Mouse (Mus musculus) forebrain, postnatal 0 days (tissue): ENCODE data around the gene Kdelc2. TPM values are rescaled to one million over a fixed set of nuclear protein-coding genes. Genes with fewer than 3 reads are reported as not detected.

Source experiments
- ATAC-seq: fragments of 200-750 bp; cut with Nextera tagmentation; 2 replicates; pipeline ENCODE4 v1.8.0; 2017; ENCODE audit warnings: mild to moderate bottlenecking, moderate library complexity
- DNase-seq: peaks from one replicate; pipeline ENCODE4 v3.0.0-alpha.2; 2015
- H3K27ac ChIP-seq: fragments of 300-500 bp; sonication (generic); 2 replicates; pipeline ENCODE4 v1.5.1; 2014; ENCODE audit warnings: low read depth, mild to moderate bottlenecking, antibody characterized with exemption, low read length, moderate library complexity, mixed read lengths
- H3K27me3 ChIP-seq: fragments of 300-500 bp; sonication (generic); 2 replicates; pipeline ENCODE4 v1.6.1; 2014; ENCODE audit warnings: mild to moderate bottlenecking, low read length, mixed read lengths; ENCODE audit not compliant: insufficient read depth
- H3K36me3 ChIP-seq: fragments of 300-500 bp; sonication (generic); 2 replicates; pipeline ENCODE4 v1.6.1; 2014; ENCODE audit warnings: mild to moderate bottlenecking, moderate library complexity; ENCODE audit not compliant: insufficient read depth
- H3K4me1 ChIP-seq: fragments of 300-500 bp; sonication (generic); 2 replicates; pipeline ENCODE4 v1.6.1; 2014; ENCODE audit warnings: antibody characterized with exemption; ENCODE audit not compliant: insufficient read depth
- H3K4me2 ChIP-seq: fragments of 300-500 bp; sonication (generic); 2 replicates; pipeline ENCODE4 v1.6.1; 2014; ENCODE audit warnings: low read depth, mild to moderate bottlenecking, moderate library complexity
- H3K4me3 ChIP-seq: fragments of 300-500 bp; sonication (generic); 2 replicates; pipeline ENCODE4 v1.5.1; 2014; ENCODE audit warnings: low read depth, low read length, mixed read lengths
- H3K9ac ChIP-seq: fragments of 300-500 bp; sonication (generic); 2 replicates; pipeline ENCODE4 v1.6.1; 2014; ENCODE audit warnings: mild to moderate bottlenecking
- H3K9me3 ChIP-seq: fragments of 300-500 bp; sonication (generic); 2 replicates; pipeline ENCODE4 v1.6.1; 2016; ENCODE audit warnings: low read length
- CTCF ChIP-seq: sonication (generic); IDR thresholded peaks from 2 replicates; pipeline ENCODE4 v1.5.1; 2016; ENCODE audit warnings: antibody characterized with exemption, control low read depth, low read depth
- WGBS: fragments of 180-500 bp; shearing (Covaris S2); extraction: QIAGEN DNeasy Blood & Tissue Kit; methylation state at CpG from one replicate; pipeline ENCODE4 v1.1.7; 2014; 5-methylcytosine and 5-hydroxymethylcytosine counted together
- polyA plus RNA-seq: library from polyadenylated mRNA; unstranded; fragments of >200 nt; fragmentation: Nextera tagmentation; extraction: Ambion mirVana; gene quantifications from 2 replicates; pipeline ENCODE4 v1.2.1, GENCODE M21; 2015
- total RNA-seq: library from RNA; depleted of rRNA; stranded (reverse); fragments of >200 nt; gene quantifications from 2 replicates; pipeline ENCODE4 v1.2.3, GENCODE M21; 2014

The Kdelc2 gene
- total and polyA plus RNA-seq, 2 experiments from 2014 or later: 5.5 to 11.1 TPM

- Histone ChIP-seq H3K4me1 (no peaks in the 10 kb centered on the region), H3K9me3 (no peaks in the 10 kb centered on the region), H3K4me3 (no peak overlapping the region), H3K36me3 (no peaks in the 10 kb centered on the region), H3K27me3 (no peaks in the 10 kb centered on the region; the same call in 1 of the 2 replicates), H3K27ac (no peak overlapping the region), H3K9ac (no peak overlapping the region), H3K4me2 (no peak overlapping the region)
- ATAC-seq (no peak), DNase-seq (no peak)
- 90% methylated on average over 9 of the region's 9 CpGs for WGBS
- no peak for TF ChIP-seq CTCF
These were observed 39.0 kb upstream of the Kdelc2 start for GRCm38 (mm10) chr9:53344646-53345432.

DNA sequence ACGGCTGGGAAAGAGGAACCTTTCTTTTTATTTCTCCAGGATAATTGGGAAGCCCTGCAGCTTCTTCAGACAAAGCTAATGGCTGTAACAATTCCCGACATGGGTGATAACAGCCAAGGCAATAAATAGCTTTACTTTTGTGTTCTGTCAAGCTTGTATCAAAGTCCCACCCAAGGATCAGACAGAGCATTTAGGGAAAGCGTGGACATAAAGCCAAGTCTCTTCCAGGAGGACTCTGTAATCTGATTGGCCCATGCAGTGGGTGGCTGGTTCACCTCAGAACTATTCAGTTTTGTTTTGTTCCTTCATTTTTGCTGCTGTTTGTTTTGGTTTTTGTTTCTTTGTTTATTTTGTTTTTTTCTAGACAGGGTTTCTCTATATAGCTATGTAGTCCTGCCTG, 38.1 kb upstream of the Kdelc2 start:
- H3K36me3 ChIP-seq: no peaks in the 10 kb centered on the region
- H3K4me2 ChIP-seq: no peak overlapping the region
- no peak for TF ChIP-seq CTCF
- no peak overlapping the region for H3K27ac ChIP-seq
- H3K27me3 ChIP-seq: no peaks in the 10 kb centered on the region; the same call in 1 of the 2 replicates
- H3K9ac ChIP-seq: no peak overlapping the region
- H3K9me3 ChIP-seq: 0 out of 2 replicates have a peak, but pooled peaks cover 5% of the 10 kb centered on the region
- H3K4me3 ChIP-seq: no peak overlapping the region
- ATAC-seq (no peak), DNase-seq (no peak)
- no peaks in the 10 kb centered on the region for H3K4me1 ChIP-seq
- 46% methylated on average over 3 of the region's 3 CpGs for WGBS

DNA sequence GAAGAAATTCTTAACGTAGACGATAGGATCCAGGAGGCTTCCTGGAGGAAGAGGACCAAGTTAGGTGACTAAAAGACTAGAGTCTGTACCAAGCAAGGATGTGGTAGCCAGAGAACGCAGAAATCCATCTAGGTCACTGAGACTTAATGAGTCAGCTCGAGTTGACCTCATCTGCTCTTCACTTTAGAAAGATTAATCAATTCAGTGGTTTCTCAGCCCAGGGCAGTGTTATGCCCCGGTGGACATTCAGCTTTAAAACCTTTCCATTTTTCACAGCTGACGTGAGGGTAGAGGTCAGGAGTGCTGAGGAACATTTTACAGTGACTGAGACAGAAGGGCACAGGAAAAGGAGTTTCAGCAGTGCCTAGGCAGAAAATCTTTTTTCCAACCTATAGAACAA, 37.4 kb upstream of the Kdelc2 start:
- Histone ChIP-seq H3K27ac (no peak overlapping the region), H3K4me2 (no peak overlapping the region), H3K4me3 (no peak overlapping the region), H3K4me1 (no peaks in the 10 kb centered on the region), H3K9ac (no peak overlapping the region), H3K36me3 (no peaks in the 10 kb centered on the region), H3K9me3 (0 out of 2 replicates have a peak, but pooled peaks cover 5% of the 10 kb centered on the region), H3K27me3 (no peaks in the 10 kb centered on the region; the same call in 1 of the 2 replicates)
- TF ChIP-seq CTCF: no peak
- ATAC-seq (no peak), DNase-seq (no peak)
- 84% methylated on average over 6 of the region's 6 CpGs for WGBS

DNA sequence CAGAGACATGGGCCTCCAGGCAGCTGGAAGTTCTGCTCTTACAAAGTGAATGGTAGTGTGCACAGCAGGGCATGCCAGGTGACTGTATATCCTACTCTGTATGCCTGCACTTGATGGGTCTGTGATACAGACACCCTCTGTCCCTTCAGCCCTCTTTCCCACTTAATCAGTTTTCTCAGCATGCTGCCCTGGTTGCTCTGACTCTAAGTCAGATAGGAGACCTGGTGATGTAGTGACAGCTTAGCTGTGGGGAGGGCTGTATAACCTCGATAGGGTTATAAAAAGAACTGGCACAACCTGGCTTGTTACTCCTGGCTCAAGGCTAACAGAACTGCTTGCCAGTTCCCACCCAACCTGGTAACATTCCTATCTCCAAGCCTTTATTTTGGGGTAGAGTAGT, 34.6 kb upstream of the Kdelc2 start:
- no peak overlapping the region for H3K9ac ChIP-seq
- H3K27ac ChIP-seq: no peak overlapping the region
- no peak overlapping the region for H3K4me2 ChIP-seq
- no peaks in the 10 kb centered on the region for H3K36me3 ChIP-seq
- 90% methylated on average over 1 of the region's 1 CpGs for WGBS
- DNase-seq (no peak), ATAC-seq (no peak)
- no peaks in the 10 kb centered on the region for H3K4me1 ChIP-seq
- no peak for TF ChIP-seq CTCF
- 0 out of 2 replicates have a peak, but pooled peaks cover 5% of the 10 kb centered on the region for H3K9me3 ChIP-seq
- no peak overlapping the region for H3K4me3 ChIP-seq
- H3K27me3 ChIP-seq: no peaks in the 10 kb centered on the region

DNA sequence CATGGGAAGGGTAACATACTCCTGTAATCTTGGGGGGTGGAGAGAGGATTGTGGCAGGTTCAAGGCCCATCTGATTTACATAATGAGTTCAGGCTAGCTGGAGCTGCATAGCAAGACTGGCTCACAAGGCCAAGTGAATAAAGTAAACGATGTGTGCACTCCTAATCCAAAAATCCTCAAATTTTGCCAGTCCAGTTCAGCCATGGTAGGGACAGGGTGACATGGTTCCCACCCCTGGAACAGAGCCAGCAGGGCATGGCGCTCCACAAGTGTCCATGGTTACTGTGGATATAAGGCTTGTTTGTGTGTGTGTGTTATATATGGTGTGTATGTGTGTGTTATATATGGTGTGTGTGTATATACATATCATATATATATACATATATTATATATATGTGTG, 33.5 kb upstream of the Kdelc2 start:
- Histone ChIP-seq H3K27me3 (no peaks in the 10 kb centered on the region), H3K4me2 (no peak overlapping the region), H3K27ac (no peak overlapping the region), H3K4me3 (no peak overlapping the region), H3K9ac (no peak overlapping the region), H3K4me1 (no peaks in the 10 kb centered on the region), H3K36me3 (no peaks in the 10 kb centered on the region), H3K9me3 (0 out of 2 replicates have a peak, but pooled peaks cover 5% of the 10 kb centered on the region)
- ATAC-seq: no peak
- TF ChIP-seq CTCF: no peak
- 84% methylated on average over 2 of the region's 2 CpGs for WGBS
- DNase-seq: no peak

- DNase-seq: no peak
- Histone ChIP-seq H3K9ac (no peak overlapping the region), H3K27ac (no peak overlapping the region), H3K4me1 (no peaks in the 10 kb centered on the region), H3K4me3 (no peak overlapping the region), H3K27me3 (no peaks in the 10 kb centered on the region), H3K4me2 (no peak overlapping the region), H3K36me3 (no peaks in the 10 kb centered on the region), H3K9me3 (0 out of 2 replicates have a peak, but pooled peaks cover 5% of the 10 kb centered on the region)
- no peak for ATAC-seq
- 93% methylated on average over 6 of the region's 6 CpGs for WGBS
- no peak for TF ChIP-seq CTCF
These were observed 31.9 kb upstream of the Kdelc2 start for GRCm38 (mm10) chr9:53351899-53352298.

- Histone ChIP-seq H3K9ac (no peak overlapping the region), H3K9me3 (0 out of 2 replicates have a peak, but pooled peaks cover 5% of the 10 kb centered on the region), H3K4me1 (no peaks in the 10 kb centered on the region), H3K27ac (no peak overlapping the region), H3K4me3 (no peak overlapping the region), H3K27me3 (no peaks in the 10 kb centered on the region), H3K36me3 (no peaks in the 10 kb centered on the region), H3K4me2 (no peak overlapping the region)
- no peak for TF ChIP-seq CTCF
- DNase-seq (no peak), ATAC-seq (no peak)
- 88% methylated on average over 5 of the region's 5 CpGs for WGBS
These were observed 30.7 kb upstream of the Kdelc2 start for GRCm38 (mm10) chr9:53353161-53353560.
